Mouse (Mus musculus) CH12.LX (cell line): ENCODE measurements around the gene Ppp4r4.

Experiments
- CTCF ChIP-seq, 2 experiments: IDR thresholded peaks in 1 of 2; conservative IDR thresholded peaks in 1 of 2; 2 replicates each; pipeline ENCODE4 v1.5.1; 2011 to 2012; ENCODE audit warnings: low read depth in 2 of 2, low read length in 2 of 2, improper control_type of control experiment in 1 of 2, inconsistent platforms in 1 of 2, mild to moderate bottlenecking in 1 of 2, moderate library complexity in 1 of 2
- HCFC1 ChIP-seq: IDR thresholded peaks from 2 replicates; pipeline ENCODE4 v1.6.1; 2012; ENCODE audit warnings: low read depth, mild to moderate bottlenecking, inconsistent platforms, low read length, improper control_type of control experiment
- KAT2A ChIP-seq: IDR thresholded peaks from 2 replicates; pipeline ENCODE4 v1.6.1; 2012; ENCODE audit warnings: low read length, improper control_type of control experiment, inconsistent platforms; ENCODE audit not compliant: insufficient replicate concordance

DNA sequence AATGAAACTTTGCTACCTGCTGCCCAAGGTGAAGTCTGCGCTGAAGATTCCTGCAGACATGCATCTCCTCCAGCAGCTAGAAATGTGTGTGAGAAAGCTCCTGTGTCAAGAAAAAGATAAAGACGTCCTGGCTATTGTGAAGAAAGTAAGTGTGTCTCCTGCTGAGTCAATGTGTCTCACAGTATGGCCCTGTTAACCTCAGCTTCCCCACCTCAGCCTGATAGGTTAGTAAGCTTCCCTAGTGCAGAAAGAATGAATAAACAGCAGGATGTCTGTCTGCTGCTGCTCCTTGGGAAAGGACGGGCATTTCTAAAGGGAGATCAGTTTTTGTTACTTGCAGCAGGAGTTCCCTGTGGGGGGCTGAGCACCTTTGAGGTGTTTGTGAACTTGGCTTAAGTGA, 68.3 kb downstream of the Ppp4r4 start:
- no peak for TF ChIP-seq CTCF (conservative IDR thresholded peaks at IDR 0.05 in 1 of 2, IDR thresholded peaks at IDR 0.05 in 1 of 2; ENCODE audit: low read depth in 2 of 2, low read length in 2 of 2)
- no peak for TF ChIP-seq HCFC1
- no peak for TF ChIP-seq KAT2A
